Mouse (Mus musculus) embryonic fibroblast, embryonic 13.5 days (primary cell): ENCODE measurements around the gene Slc12a5.

Source experiments
- CTCF ChIP-seq: IDR thresholded peaks from 2 replicates; pipeline ENCODE4 v1.5.1; 2011; ENCODE audit warnings: mild to moderate bottlenecking, control low read depth, low read length, moderate library complexity, borderline replicate concordance; ENCODE audit not compliant: insufficient read depth
- POLR2A ChIP-seq: IDR thresholded peaks from 2 replicates; pipeline ENCODE4 v1.6.1; 2011; ENCODE audit warnings: low read depth, mild to moderate bottlenecking, control low read depth, low read length, moderate library complexity

- TF ChIP-seq CTCF (no peak), POLR2A (no peak)
These were observed 6.6 kb downstream of the Slc12a5 start for GRCm38 (mm10) chr2:164967193-164967592.
